Mouse (Mus musculus): Measurements from ENCODE around the gene Pitpnm2. TPM values are rescaled to one million over a fixed set of nuclear protein-coding genes. Genes with fewer than 3 reads are reported as not detected.
A peak's percentile ranks its signal among the peaks of the same experiment; 100 is the strongest.

Pitpnm2 gene
- polyA plus RNA-seq, 1 experiment from 2014 or later = 10.2 TPM

GRCm38 (mm10) chr5:124258026-124258425, 8.5 kb upstream of the Pitpnm2 start:
- Histone ChIP-seq H3K36me3 (ENCODE audit: control insufficient read depth, insufficient read depth, low read length) (peaks cover 78% of the 10 kb centered on the region), H3K4me3 (ENCODE audit: control insufficient read depth in 1 of 2, insufficient read depth in 1 of 2, low read depth in 1 of 2, low read length in 2 of 2) (no peak overlapping the region), H3K27ac (replicated peaks in 1 of 2; ENCODE audit: control insufficient read depth in 1 of 2, insufficient read depth in 1 of 2, low read depth in 2 of 2, low read length in 2 of 2) (no peak overlapping the region), H3K9me3 (ENCODE audit: control insufficient read depth, low read length) (no peaks in the 10 kb centered on the region), H3K27me3 (ENCODE audit: control insufficient read depth, insufficient read depth, low read length) (no peaks in the 10 kb centered on the region), H3K4me2 (ENCODE audit: low read length) (no peak overlapping the region), H3K4me1 (ENCODE audit: control insufficient read depth in 2 of 2, insufficient read depth in 2 of 2, low read length in 2 of 2) (no peaks in the 10 kb centered on the region), H3K9ac (ENCODE audit: low read length) (no peak overlapping the region)
- WGBS = 95% methylated on average over 1 of the region's 1 CpGs
- no peak for ATAC-seq (ENCODE audit: insufficient number of reproducible peaks, insufficient read depth, low FRiP score, low read depth)

DNA sequence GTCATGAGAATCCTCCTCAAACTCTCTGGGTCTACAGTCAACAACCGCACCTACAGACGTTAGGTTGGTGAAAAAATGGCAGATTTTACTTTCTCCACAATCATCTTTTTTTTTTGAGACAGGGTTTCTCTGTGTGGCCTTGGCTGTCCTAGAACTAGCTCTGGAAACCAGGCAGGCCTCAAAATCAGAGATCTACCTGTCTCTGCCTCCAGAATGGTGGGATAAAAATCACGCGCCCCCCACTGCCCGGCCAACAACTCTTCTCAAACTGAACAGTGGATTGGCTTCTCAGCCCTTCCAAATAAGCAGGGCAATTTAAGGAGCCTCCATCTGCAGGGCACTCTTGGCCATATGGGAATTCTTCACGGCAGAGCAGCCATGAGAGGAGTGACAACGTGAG, 5.6 kb upstream of the Pitpnm2 start:
- H3K36me3 ChIP-seq (ENCODE audit: control insufficient read depth, insufficient read depth, low read length) = peaks cover 60% of the 10 kb centered on the region
- WGBS = 93% methylated on average over 7 of the region's 7 CpGs
- ATAC-seq (ENCODE audit: insufficient number of reproducible peaks, insufficient read depth, low FRiP score, low read depth) = no peak
- H3K4me3 ChIP-seq (ENCODE audit: control insufficient read depth in 1 of 2, insufficient read depth in 1 of 2, low read depth in 1 of 2, low read length in 2 of 2) = no peak overlapping the region
- no peak overlapping the region for H3K9ac ChIP-seq (ENCODE audit: low read length)
- H3K27ac ChIP-seq (replicated peaks in 1 of 2; ENCODE audit: control insufficient read depth in 1 of 2, insufficient read depth in 1 of 2, low read depth in 2 of 2, low read length in 2 of 2) = no peak overlapping the region
- no peak overlapping the region for H3K4me2 ChIP-seq (ENCODE audit: low read length)
- H3K4me1 ChIP-seq (ENCODE audit: control insufficient read depth in 2 of 2, insufficient read depth in 2 of 2, low read length in 2 of 2) = peaks cover 4 to 5% of the 10 kb centered on the region in 2 experiments; a peak in 2 of 4 replicates
- H3K9me3 ChIP-seq (ENCODE audit: control insufficient read depth, low read length) = no peaks in the 10 kb centered on the region
- H3K27me3 ChIP-seq (ENCODE audit: control insufficient read depth, insufficient read depth, low read length) = no peaks in the 10 kb centered on the region

DNA sequence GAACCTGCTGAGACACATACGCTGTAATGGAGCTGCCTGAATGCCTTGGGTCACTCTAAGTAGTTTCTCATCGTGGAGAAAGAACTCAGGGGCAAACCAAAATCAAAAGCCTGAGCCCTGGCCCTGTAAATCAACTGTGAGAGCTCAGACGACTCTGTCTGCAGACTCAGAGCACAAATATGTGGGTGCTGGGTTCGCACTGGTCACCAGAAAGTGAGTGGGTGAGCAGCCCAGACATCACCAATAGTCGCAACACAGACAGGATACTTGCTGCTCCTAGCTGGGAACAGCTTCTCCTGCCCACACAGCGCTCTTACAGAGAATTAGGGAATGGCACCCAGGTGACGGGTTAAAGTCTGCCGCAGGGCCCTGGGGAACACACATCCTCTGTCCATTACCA, 4.0 kb upstream of the Pitpnm2 start:
- Histone ChIP-seq H3K27ac (replicated peaks in 1 of 2; ENCODE audit: control insufficient read depth in 1 of 2, insufficient read depth in 1 of 2, low read depth in 2 of 2, low read length in 2 of 2) (no peak overlapping the region), H3K4me1 (ENCODE audit: control insufficient read depth in 2 of 2, insufficient read depth in 2 of 2, low read length in 2 of 2) (peaks cover 4 to 9% of the 10 kb centered on the region in 2 experiments), H3K9me3 (ENCODE audit: control insufficient read depth, low read length) (no peaks in the 10 kb centered on the region), H3K9ac (ENCODE audit: low read length) (no peak overlapping the region), H3K27me3 (ENCODE audit: control insufficient read depth, insufficient read depth, low read length) (no peaks in the 10 kb centered on the region), H3K4me2 (ENCODE audit: low read length) (no peak overlapping the region), H3K36me3 (ENCODE audit: control insufficient read depth, insufficient read depth, low read length) (peaks cover 46% of the 10 kb centered on the region), H3K4me3 (ENCODE audit: control insufficient read depth in 1 of 2, insufficient read depth in 1 of 2, low read depth in 1 of 2, low read length in 2 of 2) (no peak overlapping the region)
- no peak for ATAC-seq (ENCODE audit: insufficient number of reproducible peaks, insufficient read depth, low FRiP score, low read depth)
- WGBS = 89% methylated on average over 8 of the region's 8 CpGs

- no peak for ATAC-seq (ENCODE audit: insufficient number of reproducible peaks, insufficient read depth, low FRiP score, low read depth)
Measured at GRCm38 (mm10) chr5:124252580-124253320, 3.2 kb upstream of the Pitpnm2 start.

DNA sequence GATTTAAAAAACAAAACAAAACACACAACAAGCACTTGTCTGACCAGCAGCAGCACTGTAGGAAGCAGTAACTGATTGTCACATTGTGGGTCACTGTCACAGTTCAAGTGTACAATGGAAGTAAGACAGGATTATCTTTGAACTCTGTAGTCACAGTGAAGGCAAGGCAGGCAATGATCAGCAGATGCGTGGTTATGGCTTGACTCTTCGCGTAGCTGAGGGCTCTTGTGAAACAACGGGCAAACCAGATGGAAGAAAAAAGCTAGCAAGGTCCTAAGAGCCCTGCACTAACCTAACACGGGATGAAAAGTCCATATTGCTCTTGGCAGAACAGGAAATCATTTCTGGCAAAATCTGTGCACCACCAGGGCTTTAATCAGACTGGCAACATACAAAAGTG, 1.5 kb upstream of the Pitpnm2 start:
- no peak for ATAC-seq (ENCODE audit: insufficient number of reproducible peaks, insufficient read depth, low FRiP score, low read depth)
- Histone ChIP-seq H3K36me3 (ENCODE audit: control insufficient read depth, insufficient read depth, low read length) (peaks cover 35% of the 10 kb centered on the region), H3K9me3 (ENCODE audit: control insufficient read depth, low read length) (no peaks in the 10 kb centered on the region), H3K27me3 (ENCODE audit: control insufficient read depth, insufficient read depth, low read length) (no peaks in the 10 kb centered on the region), H3K9ac (ENCODE audit: low read length) (no peak overlapping the region), H3K27ac (replicated peaks in 1 of 2; ENCODE audit: control insufficient read depth in 1 of 2, insufficient read depth in 1 of 2, low read depth in 2 of 2, low read length in 2 of 2) (no peak overlapping the region), H3K4me2 (ENCODE audit: low read length) (no peak overlapping the region), H3K4me3 (ENCODE audit: control insufficient read depth in 1 of 2, insufficient read depth in 1 of 2, low read depth in 1 of 2, low read length in 2 of 2) (no peak overlapping the region), H3K4me1 (ENCODE audit: control insufficient read depth in 2 of 2, insufficient read depth in 2 of 2, low read length in 2 of 2) (peaks cover 16 to 29% of the 10 kb centered on the region in 2 experiments)
- WGBS = 73% methylated on average over 5 of the region's 5 CpGs

More at GRCm38 (mm10) chr5:124252580-124253320, 3.2 kb upstream of the Pitpnm2 start:
- WGBS = 90% methylated on average over 13 of the region's 13 CpGs
- Histone ChIP-seq H3K4me3 (ENCODE audit: control insufficient read depth in 1 of 2, insufficient read depth in 1 of 2, low read depth in 1 of 2, low read length in 2 of 2) (no peak overlapping the region), H3K27ac (replicated peaks in 1 of 2; ENCODE audit: control insufficient read depth in 1 of 2, insufficient read depth in 1 of 2, low read depth in 2 of 2, low read length in 2 of 2) (no peak overlapping the region), H3K36me3 (ENCODE audit: control insufficient read depth, insufficient read depth, low read length) (peaks cover 38% of the 10 kb centered on the region), H3K9me3 (ENCODE audit: control insufficient read depth, low read length) (no peaks in the 10 kb centered on the region), H3K4me1 (ENCODE audit: control insufficient read depth in 2 of 2, insufficient read depth in 2 of 2, low read length in 2 of 2) (peaks cover 10 to 17% of the 10 kb centered on the region in 2 experiments), H3K4me2 (ENCODE audit: low read length) (no peak overlapping the region), H3K9ac (ENCODE audit: low read length) (no peak overlapping the region), H3K27me3 (ENCODE audit: control insufficient read depth, insufficient read depth, low read length) (no peaks in the 10 kb centered on the region)

DNA sequence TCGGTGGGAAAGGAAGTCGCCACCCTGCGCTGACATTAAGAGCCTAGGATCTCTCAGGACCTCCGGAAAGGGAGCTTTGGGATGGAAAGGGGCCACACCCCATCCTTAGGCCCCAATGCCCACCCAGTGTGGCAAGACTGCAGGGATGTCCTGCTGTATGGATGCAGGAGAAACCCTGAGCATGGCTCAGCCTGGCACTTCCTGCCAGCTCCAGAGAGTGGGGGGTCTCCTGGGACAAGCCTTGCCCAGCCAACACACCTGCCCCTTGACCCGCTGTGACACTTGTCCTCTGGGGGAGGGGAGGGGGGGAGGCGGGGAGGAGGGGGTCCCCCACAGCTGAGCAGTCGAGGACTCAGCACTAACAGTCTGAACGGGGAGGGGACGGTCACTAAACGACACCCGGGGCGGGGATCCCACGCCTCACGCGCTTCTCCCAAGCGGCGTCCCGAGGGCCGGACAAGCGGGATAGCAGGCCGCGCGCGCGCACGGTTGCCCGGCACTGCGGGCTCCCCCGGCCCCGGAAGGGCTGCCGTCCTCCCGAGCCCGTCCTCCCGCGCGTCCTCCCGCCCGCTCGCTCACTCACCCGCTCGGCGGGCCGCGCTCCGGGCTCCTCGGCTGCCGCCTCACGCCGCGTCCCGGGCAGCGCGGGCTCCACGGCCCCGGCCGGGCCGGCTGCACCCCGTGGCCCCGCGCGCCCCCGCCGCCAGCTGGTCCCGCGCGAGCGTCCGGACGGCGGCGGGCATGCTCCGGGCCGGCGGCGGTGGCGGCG, 531 bp downstream of the Pitpnm2 start:
- under 1% methylated on average over 66 of the region's 77 CpGs for WGBS
- peaks cover 33% of the 10 kb centered on the region for H3K36me3 ChIP-seq (ENCODE audit: control insufficient read depth, insufficient read depth, low read length)
- H3K4me1 ChIP-seq (ENCODE audit: control insufficient read depth in 2 of 2, insufficient read depth in 2 of 2, low read length in 2 of 2) = peaks cover 17 to 36% of the 10 kb centered on the region in 2 experiments
- peak overlapping the region; percentile 72 to 86 for H3K4me3 ChIP-seq (ENCODE audit: control insufficient read depth in 1 of 2, insufficient read depth in 1 of 2, low read depth in 1 of 2, low read length in 2 of 2)
- H3K27ac ChIP-seq (replicated peaks in 1 of 2; ENCODE audit: control insufficient read depth in 1 of 2, insufficient read depth in 1 of 2, low read depth in 2 of 2, low read length in 2 of 2) = peak overlapping the region; percentile 40 to 91
- ATAC-seq (ENCODE audit: insufficient number of reproducible peaks, insufficient read depth, low FRiP score, low read depth) = peak; percentile 46
- H3K9me3 ChIP-seq (ENCODE audit: control insufficient read depth, low read length) = no peaks in the 10 kb centered on the region
- no peaks in the 10 kb centered on the region for H3K27me3 ChIP-seq (ENCODE audit: control insufficient read depth, insufficient read depth, low read length)
- H3K4me2 ChIP-seq (ENCODE audit: low read length) = peak overlapping the region; percentile 76
- peak overlapping the region; percentile 95 for H3K9ac ChIP-seq (ENCODE audit: low read length)

GRCm38 (mm10) chr5:124247986-124248626, 1.5 kb downstream of the Pitpnm2 start:
- ATAC-seq (ENCODE audit: insufficient number of reproducible peaks, insufficient read depth, low FRiP score, low read depth) = no peak
- peak overlapping the region; percentile 40 to 91 for H3K27ac ChIP-seq (replicated peaks in 1 of 2; ENCODE audit: control insufficient read depth in 1 of 2, insufficient read depth in 1 of 2, low read depth in 2 of 2, low read length in 2 of 2)
- 16% methylated on average over 9 of the region's 9 CpGs for WGBS
- peak overlapping the region; percentile 95 for H3K9ac ChIP-seq (ENCODE audit: low read length)
- H3K4me1 ChIP-seq (ENCODE audit: control insufficient read depth in 2 of 2, insufficient read depth in 2 of 2, low read length in 2 of 2) = peaks cover 20 to 37% of the 10 kb centered on the region in 2 experiments
- H3K27me3 ChIP-seq (ENCODE audit: control insufficient read depth, insufficient read depth, low read length) = no peaks in the 10 kb centered on the region
- H3K9me3 ChIP-seq (ENCODE audit: control insufficient read depth, low read length) = no peaks in the 10 kb centered on the region
- peaks cover 34% of the 10 kb centered on the region for H3K36me3 ChIP-seq (ENCODE audit: control insufficient read depth, insufficient read depth, low read length)
- H3K4me3 ChIP-seq (ENCODE audit: control insufficient read depth in 1 of 2, insufficient read depth in 1 of 2, low read depth in 1 of 2, low read length in 2 of 2) = peak overlapping the region; percentile 72 to 86
- H3K4me2 ChIP-seq (ENCODE audit: low read length) = peak overlapping the region; percentile 76
